Mouse (Mus musculus) E14TG2a.4 (cell line): ENCODE data around the gene Gm7257.

Experiments used
- H3K27me3 ChIP-seq: 2 replicates; pipeline ENCODE4 v1.6.1; 2014; ENCODE audit warnings: low read length, control low read depth; ENCODE audit not compliant: insufficient read depth
- H3K36me3 ChIP-seq: 2 replicates; pipeline ENCODE4 v1.6.1; 2014; ENCODE audit warnings: low read length, control low read depth; ENCODE audit not compliant: insufficient read depth
- H3K4me1 ChIP-seq: replicated peaks from 2 replicates; pipeline ENCODE4 v1.6.1; 2014; ENCODE audit warnings: low read depth, low read length, control low read depth
- H3K4me3 ChIP-seq: replicated peaks from 2 replicates; pipeline ENCODE4 v1.5.1; 2014; ENCODE audit warnings: mild to moderate bottlenecking, low read length
- H3K9me3 ChIP-seq: 2 replicates; pipeline ENCODE4 v1.6.1; 2014; ENCODE audit warnings: low read length, control low read depth
- CTCF ChIP-seq: conservative IDR thresholded peaks from 2 replicates; pipeline ENCODE4 v1.5.1; 2014; ENCODE audit warnings: low read length
- NANOG ChIP-seq: IDR thresholded peaks from 2 replicates; pipeline ENCODE4 v1.6.1; 2014; ENCODE audit warnings: borderline replicate concordance, low read length, mixed read lengths
- POU5F1 ChIP-seq: IDR thresholded peaks from 2 replicates; pipeline ENCODE4 v1.6.1; 2014; ENCODE audit warnings: low read length, borderline replicate concordance

Gene Gm7257

GRCm38 (mm10) chr9:36431584-36431983 lies at the start of gene Gm7257:
Gene Gm7257 (plus strand): TSS chr9:36431884.
- H3K27me3 ChIP-seq = no peaks in the 10 kb centered on the region
- H3K4me1 ChIP-seq = no peaks in the 10 kb centered on the region
- no peak for TF ChIP-seq NANOG
- no peak within 1 kb of the TSS for H3K4me3 ChIP-seq
- no peaks in the 10 kb centered on the region for H3K9me3 ChIP-seq
- H3K36me3 ChIP-seq = no peaks in the 10 kb centered on the region

GRCm38 (mm10) chr9:36402991-36403390 lies 28.7 kb upstream of the Gm7257 start:
- Histone ChIP-seq H3K9me3 (peaks cover 12% of the 10 kb centered on the region), H3K36me3 (no peaks in the 10 kb centered on the region), H3K4me1 (no peaks in the 10 kb centered on the region), H3K27me3 (no peaks in the 10 kb centered on the region), H3K4me3 (no peak overlapping the region)
- no peak for TF ChIP-seq CTCF
- TF ChIP-seq NANOG = no peak
- TF ChIP-seq POU5F1 = no peak

DNA sequence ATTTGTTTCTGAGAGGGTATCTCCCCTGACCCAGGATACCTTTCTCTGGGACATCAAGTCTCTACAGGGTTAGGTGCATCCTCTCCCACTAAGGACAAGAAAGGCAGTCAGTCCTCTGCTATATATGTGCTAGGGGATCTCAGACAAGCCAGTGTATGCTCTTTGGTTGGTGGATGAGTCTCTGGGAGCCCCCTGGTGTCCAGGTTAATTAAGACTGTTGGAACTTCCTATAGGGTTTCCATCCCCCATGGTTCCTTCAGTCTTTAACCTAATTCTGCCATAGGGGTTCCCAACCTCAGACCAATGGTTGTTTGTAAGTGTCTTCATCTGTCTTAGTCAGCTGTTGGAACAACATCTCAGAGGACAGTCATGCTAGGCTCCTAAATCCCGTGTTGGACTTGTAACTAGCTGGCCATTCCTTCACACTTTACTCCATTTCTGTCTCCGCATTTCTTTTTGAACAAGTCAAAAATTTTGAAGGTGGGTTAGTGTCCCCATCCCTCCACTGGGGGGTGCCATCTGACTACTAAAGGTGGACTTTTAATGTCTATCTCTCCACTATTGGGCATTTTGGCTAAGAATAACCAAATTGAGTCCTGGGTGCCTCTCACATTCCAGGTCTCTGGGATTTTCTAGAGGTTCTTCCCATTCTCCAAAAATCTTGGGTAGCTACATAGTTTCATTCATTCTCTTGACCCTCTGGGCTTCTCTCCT lies 3.5 kb downstream of the Gm7257 start:
- Histone ChIP-seq H3K4me1 (no peaks in the 10 kb centered on the region), H3K4me3 (no peak overlapping the region), H3K9me3 (no peaks in the 10 kb centered on the region), H3K36me3 (no peaks in the 10 kb centered on the region), H3K27me3 (no peaks in the 10 kb centered on the region)
- TF ChIP-seq CTCF (peak; percentile 35), NANOG (no peak)

DNA sequence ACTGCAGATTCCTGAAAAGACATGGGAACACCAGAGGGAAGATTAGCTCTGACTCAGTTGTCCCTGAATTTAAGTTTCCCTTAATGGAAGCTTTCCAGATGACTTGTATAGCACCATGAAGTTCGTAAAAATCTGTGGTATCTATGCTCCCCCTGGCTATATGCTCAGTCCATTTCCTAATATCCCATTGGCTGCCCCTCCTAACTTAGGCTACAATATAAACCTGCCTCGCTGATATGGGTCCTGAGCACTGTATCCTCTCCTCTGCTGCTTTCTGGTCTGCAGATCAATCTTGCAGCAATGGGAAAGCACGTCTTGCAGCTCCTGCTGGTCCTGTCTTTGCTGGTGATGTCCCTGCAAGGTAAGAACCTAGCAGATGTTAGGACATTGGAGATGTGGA lies 43.7 kb downstream of the Gm7257 start, which contains the start of gene Gm9513:
Gene Gm9513 (plus strand): TSS at position 301 of the 400 bp plus-strand sequence.
- Histone ChIP-seq H3K4me3 (no peak within 1 kb of the TSS), H3K36me3 (no peaks in the 10 kb centered on the region), H3K9me3 (no peaks in the 10 kb centered on the region), H3K4me1 (no peaks in the 10 kb centered on the region), H3K27me3 (no peaks in the 10 kb centered on the region)
- TF ChIP-seq CTCF (no peak), NANOG (no peak), POU5F1 (no peak)
